Mouse (Mus musculus) frontal cortex, postnatal 10 days (tissue): ENCODE measurements around the gene Hap1.

Source experiments
- DNase-seq, 2 experiments: peaks; one replicate each; pipeline ENCODE4 v3.0.0; 2022; ENCODE audit warnings: low spot score in 2 of 2, mixed read lengths in 1 of 2

The Hap1 gene

GRCm38 (mm10) chr11:100355972-100356818, at the start of gene Hap1:
Gene Hap1, minus strand, starts transcription at chr11:100356128.
- DNase-seq = peak; percentile 57 to 71

DNA sequence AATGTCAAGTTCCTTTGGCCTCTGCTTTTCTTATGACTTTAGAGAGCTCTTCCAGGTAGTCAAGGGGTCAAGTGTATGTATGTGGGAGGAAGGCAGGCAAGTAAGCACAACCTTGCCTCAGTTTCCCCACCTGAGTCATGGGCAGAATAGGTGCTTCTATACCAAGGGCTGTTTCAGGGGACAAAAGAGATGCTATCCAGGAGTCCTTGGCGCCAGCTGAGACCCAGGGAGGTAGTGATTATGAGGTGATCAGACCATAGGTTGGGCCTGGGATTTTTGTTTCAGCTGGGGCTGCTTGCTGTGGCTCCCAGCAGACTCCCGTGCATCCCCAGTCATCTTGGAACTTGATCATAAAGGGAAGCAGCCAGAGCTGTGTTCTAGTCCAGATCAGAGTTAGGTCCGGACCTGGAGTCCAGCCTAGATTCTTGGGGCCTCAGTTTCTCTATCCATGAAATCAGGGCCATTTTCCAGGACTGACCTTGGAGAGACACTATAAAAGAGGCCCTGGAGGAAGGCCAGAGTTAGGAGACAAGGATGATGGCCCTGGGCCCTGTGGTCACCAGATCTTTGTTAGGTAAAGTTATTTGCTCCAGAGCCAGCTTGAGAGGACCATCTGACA, 48.6 kb upstream of the Hap1 start:
- DNase-seq = no peak

DNA sequence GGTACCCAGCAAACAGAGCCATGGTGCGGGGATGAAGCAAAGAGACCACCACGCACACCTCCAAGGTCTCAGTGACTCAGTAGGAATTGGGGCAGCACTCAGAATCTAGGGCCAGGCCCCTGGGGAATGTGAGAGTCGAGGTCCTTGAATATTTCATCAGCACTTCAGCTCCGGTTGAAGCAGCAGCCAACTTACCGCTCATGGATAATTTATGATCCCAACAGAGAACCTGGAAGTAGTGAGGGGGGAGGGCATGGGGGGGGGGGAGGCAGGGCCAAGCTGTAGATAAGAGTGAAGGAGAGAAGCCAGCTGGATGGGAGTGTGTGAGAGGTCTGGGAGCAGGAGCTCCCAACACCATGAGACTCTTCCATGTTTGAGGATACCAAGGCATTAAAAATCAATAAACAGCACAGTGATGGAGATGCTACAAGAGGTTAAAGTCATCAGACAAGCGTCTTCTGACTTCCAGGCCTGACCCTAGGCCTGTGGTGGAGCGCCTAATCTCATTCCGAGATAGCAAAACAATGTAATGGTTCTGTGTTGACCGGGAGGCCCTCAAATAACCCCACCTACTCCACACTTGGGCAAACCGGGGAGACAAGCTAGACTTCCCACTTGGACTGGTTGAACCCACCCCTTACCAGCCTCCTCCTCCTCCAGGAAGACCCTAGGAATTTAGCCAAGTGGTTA, 47.7 kb upstream of the Hap1 start:
- no peak for DNase-seq

- no peak for DNase-seq
Observed at GRCm38 (mm10) chr11:100402682-100403081, 46.8 kb upstream of the Hap1 start.

- no peak for DNase-seq
Observed at GRCm38 (mm10) chr11:100402240-100402639, 46.3 kb upstream of the Hap1 start.

- DNase-seq = no peak
Observed at GRCm38 (mm10) chr11:100400842-100401241, 44.9 kb upstream of the Hap1 start.

DNA sequence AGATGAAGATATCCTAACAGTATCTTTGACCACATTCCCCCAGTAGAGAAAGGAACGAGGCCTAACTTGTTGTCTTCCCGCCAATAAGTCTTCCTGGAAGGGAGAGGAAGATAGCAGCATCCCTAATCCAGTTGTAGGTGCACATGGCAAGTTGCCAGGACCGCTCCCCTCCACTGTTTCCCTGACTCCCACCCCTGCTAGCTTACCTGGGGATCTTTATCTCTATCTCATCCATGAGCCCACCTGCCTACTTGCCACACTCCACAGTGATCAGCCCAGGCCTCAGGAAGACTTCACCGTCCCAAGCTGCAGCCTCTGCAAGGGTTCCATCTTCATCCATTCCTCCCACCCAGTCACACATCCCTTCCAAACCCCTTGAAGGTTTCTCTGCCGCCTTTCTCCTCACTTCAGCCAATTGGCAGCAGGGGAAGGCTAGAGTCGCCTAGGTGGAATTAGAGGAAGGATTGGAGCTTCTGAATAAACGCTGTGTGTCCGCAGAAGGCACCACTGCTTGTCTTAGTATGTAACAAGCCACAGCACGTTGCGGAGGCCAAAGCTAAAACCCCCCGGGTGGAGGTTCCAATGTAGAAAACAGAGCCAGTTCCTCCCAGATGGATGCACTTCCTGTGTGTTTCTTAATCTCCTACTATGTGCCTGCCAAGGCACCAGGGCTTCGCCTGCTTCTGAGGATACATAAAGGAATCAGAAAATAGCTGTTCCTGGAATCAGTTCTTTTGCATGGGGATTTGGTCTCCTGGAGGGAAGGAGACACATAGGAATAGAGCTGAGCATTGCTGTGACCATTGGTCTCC, 44.0 kb upstream of the Hap1 start:
- DNase-seq = no peak

DNA sequence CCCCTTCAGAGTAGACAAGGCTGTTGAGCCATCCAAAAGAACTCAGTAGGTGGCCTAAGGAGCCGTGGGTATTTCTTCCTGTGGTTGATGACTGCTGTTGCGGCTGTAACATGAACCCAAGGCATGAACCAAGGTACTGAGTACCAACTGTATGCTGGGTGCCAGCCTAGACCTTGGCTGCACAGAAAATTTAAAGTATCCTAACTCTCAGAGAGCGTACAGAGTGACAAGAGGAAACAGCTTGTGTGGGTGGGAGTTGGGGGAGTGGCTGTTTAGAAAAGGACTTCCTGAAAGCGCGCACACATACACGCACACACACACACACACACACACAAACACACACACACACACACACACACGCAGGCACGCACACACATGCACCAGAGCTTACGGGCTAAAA, 43.4 kb upstream of the Hap1 start:
- no peak for DNase-seq

GRCm38 (mm10) chr11:100398517-100398916, 42.6 kb upstream of the Hap1 start:
- no peak for DNase-seq

GRCm38 (mm10) chr11:100397600-100398389, 41.9 kb upstream of the Hap1 start, which contains the start of gene Jup:
Gene Jup, minus strand, starts transcription at chr11:100397763.
- peak; percentile 100 for DNase-seq

- DNase-seq = peak in 1 of 2 experiments; percentile 44
Observed at GRCm38 (mm10) chr11:100396886-100397599, 41.1 kb upstream of the Hap1 start.

DNA sequence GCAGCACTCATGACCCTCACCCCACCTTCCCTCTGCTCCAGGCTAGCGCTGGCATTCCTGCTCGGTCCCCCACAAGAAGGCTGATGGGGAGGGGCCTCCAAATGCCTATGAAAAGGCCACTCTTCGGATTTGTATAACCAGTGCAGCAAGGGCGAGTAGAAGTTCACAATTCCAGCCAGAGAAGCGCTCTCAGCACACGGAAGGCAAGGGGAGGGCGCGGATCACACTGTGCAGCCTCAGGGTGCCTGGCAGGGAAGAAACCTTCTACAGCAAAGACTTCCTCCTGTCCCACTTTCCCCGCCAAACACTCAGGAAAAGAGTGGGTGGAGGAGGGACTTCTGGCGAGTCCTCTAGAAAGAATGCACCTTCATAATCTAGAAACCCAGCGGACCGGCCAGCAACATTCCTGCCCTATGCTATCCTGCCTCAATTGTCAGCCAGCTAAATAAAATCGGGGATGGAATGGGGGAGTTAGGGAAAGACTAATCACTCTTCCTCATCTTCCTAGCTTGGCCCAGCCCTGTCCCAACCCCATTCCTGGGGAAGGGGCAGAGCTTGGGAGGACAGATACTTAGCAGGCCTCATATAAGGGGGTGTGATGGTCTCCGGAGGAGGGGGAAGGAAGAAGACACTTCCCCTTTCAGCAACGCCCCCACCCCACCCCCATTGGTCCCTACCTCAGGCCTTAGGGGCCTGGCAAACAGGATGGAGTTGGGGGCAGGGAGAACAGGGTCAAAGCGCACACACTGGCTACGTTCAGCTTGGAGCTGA, 40.1 kb upstream of the Hap1 start:
- DNase-seq = no peak

- DNase-seq = no peak
Observed at GRCm38 (mm10) chr11:100395200-100395599, 39.3 kb upstream of the Hap1 start.

DNA sequence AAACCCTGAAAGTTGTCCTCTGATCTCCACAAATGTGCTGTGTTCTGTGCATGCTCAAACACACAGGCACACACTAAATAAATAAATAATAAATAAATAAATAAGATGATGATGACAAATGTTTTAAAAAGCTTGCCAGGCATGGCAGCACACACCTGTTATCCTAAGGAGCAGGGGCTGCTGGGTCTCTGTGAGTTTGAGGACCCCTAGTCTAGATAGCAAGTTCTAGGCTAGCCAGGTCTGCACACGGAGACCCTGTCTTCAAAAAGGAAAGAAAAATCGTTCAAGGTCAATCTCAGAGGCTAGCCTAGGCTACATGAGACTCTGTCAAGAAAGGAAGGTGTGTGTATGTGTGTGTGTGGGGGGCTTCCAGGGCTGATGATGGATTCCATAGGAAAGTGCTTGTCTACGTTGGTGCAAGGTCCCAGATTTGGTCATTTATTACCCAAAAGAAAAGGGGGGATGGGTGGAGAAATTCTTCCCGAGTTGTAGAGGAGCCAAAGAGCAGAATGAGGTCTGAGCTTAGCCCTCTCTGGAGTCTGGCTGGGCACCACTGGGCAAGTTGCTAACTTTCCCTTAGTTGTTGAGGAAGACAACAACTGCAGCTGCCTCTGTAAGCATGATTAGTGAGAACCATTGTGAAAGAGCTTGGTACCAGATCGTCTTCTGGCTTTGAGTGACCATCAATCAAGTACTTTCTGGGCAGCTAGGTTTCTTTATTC, 38.6 kb upstream of the Hap1 start:
- DNase-seq = no peak

DNA sequence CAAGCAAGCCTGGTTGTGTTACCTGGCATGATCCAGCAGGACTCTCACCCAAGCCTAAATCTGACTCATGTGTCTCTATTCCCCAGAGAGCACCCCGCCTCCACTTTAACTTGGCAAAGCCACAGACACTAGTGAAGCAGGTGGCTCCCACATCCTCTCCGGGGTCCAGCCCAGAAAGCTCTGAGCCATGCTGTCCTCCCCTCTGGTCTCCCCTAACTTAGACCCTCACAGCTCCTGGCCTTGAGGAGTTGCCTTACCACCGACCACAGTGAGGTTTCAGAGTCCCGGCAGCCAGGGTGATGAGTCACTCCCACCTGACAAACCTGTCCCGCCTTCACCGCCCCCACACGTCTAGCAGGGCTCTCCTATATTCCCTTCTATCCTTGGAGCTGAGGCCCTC, 37.8 kb upstream of the Hap1 start:
- DNase-seq = no peak

DNA sequence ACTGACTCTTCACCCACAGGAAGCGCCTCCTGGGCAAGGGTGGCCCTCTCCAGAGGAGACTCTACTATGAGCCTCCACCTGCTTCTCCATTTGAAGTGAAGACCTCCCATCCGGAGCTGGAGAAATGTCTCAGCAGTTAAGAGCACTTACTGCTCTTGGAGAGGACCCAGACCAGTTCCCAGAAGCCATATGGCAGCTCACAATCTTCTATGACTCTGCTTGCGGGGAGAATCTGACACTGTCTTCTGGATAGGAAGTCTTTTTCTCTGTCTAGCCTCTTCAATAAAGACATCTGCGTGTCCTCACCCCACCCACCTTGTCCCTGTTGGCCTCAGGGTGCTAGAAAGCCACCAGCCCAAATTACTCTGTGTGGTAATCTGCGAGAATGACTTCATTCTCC, 37.0 kb upstream of the Hap1 start:
- DNase-seq = no peak

DNA sequence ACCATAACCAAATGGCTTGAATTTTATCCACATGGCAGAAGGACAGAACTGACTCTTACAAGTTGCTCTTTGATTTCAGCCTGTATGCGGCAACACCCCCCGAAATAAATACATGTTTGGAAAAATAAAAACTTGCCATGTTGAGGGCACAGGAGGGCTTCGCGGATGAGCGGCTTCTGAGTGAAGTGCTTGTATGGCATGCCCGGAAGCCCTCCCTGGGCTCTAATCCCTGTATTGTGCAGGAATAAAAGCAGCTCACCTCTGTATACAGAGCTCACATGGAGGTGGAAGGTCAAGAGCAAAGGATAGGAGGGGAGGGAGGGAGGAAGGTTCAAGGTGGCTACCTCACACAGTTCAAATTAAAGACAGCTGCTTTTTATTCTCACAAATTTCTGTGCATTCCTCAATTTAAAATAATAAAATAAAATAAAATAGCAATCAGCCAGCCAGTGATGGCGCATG, 36.0 kb upstream of the Hap1 start:
- no peak for DNase-seq

DNA sequence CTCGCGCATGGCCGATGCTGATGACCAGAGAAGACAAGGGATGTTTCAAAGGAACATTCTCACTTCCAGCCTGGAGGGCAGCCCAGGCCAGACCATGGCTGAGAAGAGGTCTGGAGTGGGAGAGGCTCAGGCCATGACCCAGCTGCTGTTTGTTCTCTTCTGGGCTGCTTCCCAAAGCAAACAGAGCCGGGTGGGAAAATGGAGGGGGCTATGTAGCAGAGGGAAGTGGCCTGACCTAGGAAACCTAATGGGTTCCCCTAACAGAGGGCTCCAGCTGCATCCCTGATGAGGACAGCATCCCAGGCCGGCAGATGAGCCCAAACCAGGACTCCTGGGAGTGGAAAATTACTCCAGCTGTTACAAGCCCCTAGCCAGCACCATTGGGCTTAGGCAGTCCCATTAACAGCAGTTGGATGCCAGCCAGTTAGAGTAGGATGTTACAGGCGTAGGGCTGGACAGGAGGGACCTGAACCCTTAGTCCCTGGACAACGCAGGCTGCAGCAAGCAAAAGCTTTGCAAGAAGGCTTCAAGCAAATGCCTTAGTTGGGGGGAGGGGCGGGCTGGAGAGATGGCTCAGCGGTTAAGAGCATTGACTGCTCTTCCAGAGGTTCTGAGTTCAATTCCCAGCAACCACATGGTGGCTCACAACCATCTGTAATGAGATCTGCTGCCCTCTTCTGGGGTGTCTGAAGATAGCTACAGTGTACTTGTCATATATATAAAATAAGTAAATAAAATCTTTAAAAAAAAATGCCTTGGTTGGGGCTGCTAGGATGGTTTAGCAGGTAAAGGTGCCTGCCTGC, 35.4 kb upstream of the Hap1 start:
- DNase-seq = peak in 1 of 2 experiments; percentile 38
